Mouse (Mus musculus) MEL (cell line): ENCODE data around the gene Slc25a34.

ENCODE experiments used
- CTCF ChIP-seq, 3 experiments: IDR thresholded peaks in 2 of 3; conservative IDR thresholded peaks in 1 of 3; 2 replicates each; pipeline ENCODE4 v1.5.1; 2011 to 2012; ENCODE audit warnings: low read length in 3 of 3, low read depth in 2 of 3, mild to moderate bottlenecking in 2 of 3, improper control_type of control experiment in 1 of 3, inconsistent platforms in 1 of 3, mixed read lengths in 1 of 3, moderate library complexity in 1 of 3; ENCODE audit not compliant: control insufficient read depth in 1 of 3, insufficient read depth in 1 of 3, poor library complexity in 1 of 3, severe bottlenecking in 1 of 3
- MXI1 ChIP-seq: IDR thresholded peaks from 2 replicates; pipeline ENCODE4 v1.6.1; 2011; ENCODE audit warnings: mild to moderate bottlenecking, low read depth, low read length, improper control_type of control experiment
- POLR2A ChIP-seq, 2 experiments: IDR thresholded peaks; 2 replicates each; pipeline ENCODE4 v1.6.1; 2011 to 2012; ENCODE audit warnings: low read length in 2 of 2, mild to moderate bottlenecking in 2 of 2, control low read depth in 1 of 2, improper control_type of control experiment in 1 of 2, low read depth in 1 of 2, moderate library complexity in 1 of 2; ENCODE audit not compliant: control insufficient read depth in 1 of 2, insufficient read depth in 1 of 2, poor library complexity in 1 of 2
- RAD21 ChIP-seq: IDR thresholded peaks from 2 replicates; pipeline ENCODE4 v1.6.1; 2011; ENCODE audit warnings: mild to moderate bottlenecking, low read depth, low read length, improper control_type of control experiment

GRCm38 (mm10) chr4:141600364-141600763 is 23.3 kb downstream of the Slc25a34 start:
- no peak for TF ChIP-seq CTCF (IDR thresholded peaks at IDR 0.05 in 2 of 3, conservative IDR thresholded peaks at IDR 0.05 in 1 of 3; ENCODE audit: control insufficient read depth in 1 of 3, insufficient read depth in 1 of 3, low read depth in 2 of 3, low read length in 3 of 3, poor library complexity in 1 of 3, severe bottlenecking in 1 of 3)
- no peak for TF ChIP-seq POLR2A (IDR thresholded peaks at IDR 0.05; ENCODE audit: control insufficient read depth in 1 of 2, insufficient read depth in 1 of 2, low read depth in 1 of 2, low read length in 2 of 2, poor library complexity in 1 of 2)
- no peak for TF ChIP-seq MXI1
- TF ChIP-seq RAD21 = no peak
